Mouse (Mus musculus) CD4-positive, CD25-positive, alpha-beta regulatory T cell, adult 4 months (primary cell): ENCODE measurements around the gene Lrpap1. TPM values are rescaled to one million over a fixed set of nuclear protein-coding genes. Genes with fewer than 3 reads are reported as not detected.

Experiments used
- ATAC-seq: one replicate; pipeline ENCODE4 v1.8.0; 2017
- polyA plus RNA-seq, 2 experiments: library from polyadenylated mRNA; unstranded; fragments of 100-300 nt; shearing (Covaris generic); gene quantifications; one replicate each; pipeline ENCODE4 v1.2.1; 2017

Lrpap1 gene
- polyA plus RNA-seq, 2 experiments from 2014 or later, result 93.8 to 133 TPM

- ATAC-seq, result no peak
Measured at GRCm38 (mm10) chr5:35056604-35057432, 48.7 kb downstream of the Lrpap1 start, which contains the start of gene Dok7. Dok7 (plus strand) TSS chr5:35056766.

DNA sequence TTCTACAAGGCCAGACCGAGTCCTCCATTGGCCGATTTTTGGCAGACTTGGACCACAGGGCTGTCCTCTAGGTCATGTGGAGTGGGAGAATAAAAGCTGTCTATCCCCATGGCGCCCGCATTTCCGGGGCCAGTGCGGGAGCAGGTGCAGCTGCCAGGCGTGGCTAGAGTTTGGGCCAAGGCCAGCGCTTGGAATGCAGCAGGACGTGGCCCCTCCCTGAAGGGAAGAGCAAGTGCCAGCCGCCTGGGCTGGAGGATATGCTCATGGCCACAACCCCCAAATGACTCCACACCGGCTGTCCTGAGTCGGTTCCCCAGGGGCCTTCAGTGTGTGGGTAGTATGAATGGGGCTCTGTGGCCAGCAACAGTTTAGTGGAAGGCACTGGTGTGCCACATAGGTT is 50.5 kb downstream of the Lrpap1 start:
- ATAC-seq, result no peak

GRCm38 (mm10) chr5:35054628-35055027 is 50.9 kb downstream of the Lrpap1 start:
- ATAC-seq, result no peak

DNA sequence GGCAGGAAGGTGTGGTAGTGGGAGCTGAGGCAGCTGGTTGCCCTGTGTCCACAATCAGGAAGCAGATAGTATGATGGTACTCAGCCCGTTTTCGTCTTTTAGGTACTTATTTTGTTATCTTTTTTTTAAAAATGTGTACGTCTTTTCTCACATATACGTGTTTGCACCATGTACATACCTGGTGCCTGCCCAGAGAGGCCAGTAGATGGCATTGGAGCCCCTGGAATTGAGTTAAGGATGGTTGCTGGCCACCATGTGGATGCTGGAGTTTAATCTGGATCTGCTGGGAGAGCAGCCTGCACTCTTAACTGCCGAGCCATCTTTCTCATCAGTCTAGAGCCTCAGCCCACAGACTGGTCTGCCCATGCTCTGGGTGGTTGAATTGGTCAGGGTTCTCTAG is 55.0 kb downstream of the Lrpap1 start:
- no peak for ATAC-seq

GRCm38 (mm10) chr5:35043110-35043451 is 62.5 kb downstream of the Lrpap1 start:
- peak; percentile 78 for ATAC-seq

GRCm38 (mm10) chr5:35042431-35043109 is 63.0 kb downstream of the Lrpap1 start:
- peak; percentile 83 for ATAC-seq

Other genes with a start within 250 kb of the Lrpap1 start
- gene Msantd1, start 197.8 kb downstream of the Lrpap1 start, polyA plus RNA-seq, result 1 to 10 TPM; 1.6 to 2.0 TPM
- 10 to 100 TPM in 1 of 2 experiments, 1 to 10 TPM in 1; 5.3 to 11.0 TPM for gene Rgs12, start 156.3 kb downstream of the Lrpap1 start, polyA plus RNA-seq
- gene Hgfac, start 64.3 kb downstream of the Lrpap1 start, polyA plus RNA-seq, result 1 to 10 TPM; 6.7 to 7.9 TPM
- not detected for gene Dok7, start 49.0 kb downstream of the Lrpap1 start, polyA plus RNA-seq
- gene Adra2c, start 172.6 kb upstream of the Lrpap1 start, polyA plus RNA-seq, result not detected